Mouse (Mus musculus) limb, embryonic 11.5 days (tissue): ENCODE measurements around the gene Card11. TPM values are rescaled to one million over a fixed set of nuclear protein-coding genes. Genes with fewer than 3 reads are reported as not detected.

Experiments used
- ATAC-seq: fragments of 200-750 bp; cut with Nextera tagmentation; 2 replicates; pipeline ENCODE4 v1.8.0; 2017; ENCODE audit warnings: low read depth; ENCODE audit not compliant: insufficient number of reproducible peaks, low FRiP score, low TSS enrichment
- DNase-seq: peaks from one replicate; pipeline ENCODE4 v3.0.0-alpha.2; 2015; ENCODE audit warnings: low spot score
- H3K27ac ChIP-seq: fragments of 300-500 bp; sonication (generic); replicated peaks from 2 replicates; pipeline ENCODE4 v1.5.1; 2014; ENCODE audit warnings: low read depth, mild to moderate bottlenecking, low read length
- H3K27me3 ChIP-seq: fragments of 300-500 bp; sonication (generic); 2 replicates; pipeline ENCODE4 v1.6.1; 2014; ENCODE audit warnings: mild to moderate bottlenecking, low read length, mixed read lengths; ENCODE audit not compliant: control insufficient read depth, insufficient read depth
- H3K36me3 ChIP-seq: fragments of 300-500 bp; sonication (generic); 2 replicates; pipeline ENCODE4 v1.6.1; 2014; ENCODE audit warnings: mild to moderate bottlenecking, low read length, moderate library complexity, mixed read lengths; ENCODE audit not compliant: control insufficient read depth, insufficient read depth
- H3K4me1 ChIP-seq: fragments of 300-500 bp; sonication (generic); 2 replicates; pipeline ENCODE4 v1.6.1; 2014; ENCODE audit warnings: low read length, mixed read lengths; ENCODE audit not compliant: control insufficient read depth, insufficient read depth
- H3K4me2 ChIP-seq: fragments of 300-500 bp; sonication (generic); 2 replicates; pipeline ENCODE4 v1.6.1; 2014; ENCODE audit warnings: low read depth, mild to moderate bottlenecking, moderate library complexity; ENCODE audit not compliant: severe bottlenecking
- H3K4me3 ChIP-seq: fragments of 300-500 bp; sonication (generic); 2 replicates; pipeline ENCODE4 v1.5.1; 2014; ENCODE audit warnings: low read depth, low read length
- H3K9ac ChIP-seq: fragments of 300-500 bp; sonication (generic); 2 replicates; pipeline ENCODE4 v1.6.1; 2014; ENCODE audit warnings: mild to moderate bottlenecking, low read length
- H3K9me3 ChIP-seq: fragments of 300-500 bp; sonication (generic); 2 replicates; pipeline ENCODE4 v1.6.1; 2016; ENCODE audit warnings: low read length; ENCODE audit not compliant: control insufficient read depth
- WGBS: fragments of 180-500 bp; shearing (Covaris S2); extraction: QIAGEN DNeasy Blood & Tissue Kit; methylation state at CpG from one replicate; pipeline ENCODE4 v1.1.7; 2014; 5-methylcytosine and 5-hydroxymethylcytosine counted together
- polyA plus RNA-seq: library from polyadenylated mRNA; unstranded; fragments of >200 nt; fragmentation: Nextera tagmentation; extraction: Ambion mirVana; gene quantifications from 2 replicates; pipeline ENCODE4 v1.2.1, GENCODE M21; 2014

Gene Card11
- 0.71 and 0.97 TPM in 2 replicates for polyA plus RNA-seq

- no peak for ATAC-seq
- Histone ChIP-seq H3K4me2 (no peak within 1 kb of the TSS), H3K27me3 (no peaks in the 10 kb centered on the region), H3K9ac (no peak within 1 kb of the TSS), H3K9me3 (no peaks in the 10 kb centered on the region), H3K4me3 (no peak within 1 kb of the TSS), H3K27ac (no peak within 1 kb of the TSS), H3K36me3 (no peaks in the 10 kb centered on the region), H3K4me1 (no peaks in the 10 kb centered on the region)
- no peak for DNase-seq
- 72% methylated on average over 10 of the region's 10 CpGs for WGBS
Measured at GRCm38 (mm10) chr5:141000349-141000748, at the start of gene Card11. Gene Card11 (minus strand): TSS chr5:141000582.

- Histone ChIP-seq H3K27me3 (no peaks in the 10 kb centered on the region), H3K4me3 (no peak overlapping the region), H3K9ac (no peak overlapping the region), H3K4me2 (no peak overlapping the region), H3K36me3 (no peaks in the 10 kb centered on the region), H3K9me3 (no peaks in the 10 kb centered on the region), H3K27ac (no peak overlapping the region), H3K4me1 (no peaks in the 10 kb centered on the region)
- DNase-seq (no peak), ATAC-seq (no peak)
- 83% methylated on average over 13 of the region's 13 CpGs for WGBS
Measured at GRCm38 (mm10) chr5:141047651-141048218, 47.4 kb upstream of the Card11 start.

GRCm38 (mm10) chr5:141044976-141045375, 44.6 kb upstream of the Card11 start:
- no peak overlapping the region for H3K4me3 ChIP-seq
- H3K9ac ChIP-seq, result no peak overlapping the region
- WGBS, result 86% methylated on average over 9 of the region's 9 CpGs
- DNase-seq (no peak), ATAC-seq (no peak)
- no peaks in the 10 kb centered on the region for H3K9me3 ChIP-seq
- H3K36me3 ChIP-seq, result no peaks in the 10 kb centered on the region
- H3K27me3 ChIP-seq, result no peaks in the 10 kb centered on the region
- H3K4me2 ChIP-seq, result no peak overlapping the region
- H3K4me1 ChIP-seq, result no peaks in the 10 kb centered on the region
- no peak overlapping the region for H3K27ac ChIP-seq

GRCm38 (mm10) chr5:141043654-141044447, 43.5 kb upstream of the Card11 start:
- ATAC-seq (no peak), DNase-seq (no peak)
- H3K4me1 ChIP-seq, result no peaks in the 10 kb centered on the region
- no peaks in the 10 kb centered on the region for H3K27me3 ChIP-seq
- no peaks in the 10 kb centered on the region for H3K36me3 ChIP-seq
- H3K4me2 ChIP-seq, result no peak overlapping the region
- H3K4me3 ChIP-seq, result no peak overlapping the region
- no peak overlapping the region; the same call in 1 of the 2 replicates for H3K9ac ChIP-seq
- H3K9me3 ChIP-seq, result no peaks in the 10 kb centered on the region
- 67% methylated on average over 19 of the region's 19 CpGs for WGBS
- H3K27ac ChIP-seq, result no peak overlapping the region

GRCm38 (mm10) chr5:141042406-141042805, 42.0 kb upstream of the Card11 start:
- Histone ChIP-seq H3K36me3 (no peaks in the 10 kb centered on the region), H3K4me2 (no peak overlapping the region), H3K27ac (no peak overlapping the region), H3K4me3 (no peak overlapping the region), H3K9me3 (no peaks in the 10 kb centered on the region), H3K27me3 (no peaks in the 10 kb centered on the region), H3K4me1 (no peaks in the 10 kb centered on the region), H3K9ac (no peak overlapping the region)
- DNase-seq (no peak), ATAC-seq (no peak)
- 89% methylated on average over 4 of the region's 4 CpGs for WGBS

GRCm38 (mm10) chr5:141040846-141041245, 40.5 kb upstream of the Card11 start:
- ATAC-seq (no peak), DNase-seq (peak; percentile 33)
- 22% methylated on average over 9 of the region's 9 CpGs for WGBS

GRCm38 (mm10) chr5:141038342-141038741, 38.0 kb upstream of the Card11 start:
- 50% methylated on average over 1 of the region's 1 CpGs for WGBS
- Histone ChIP-seq H3K27me3 (no peaks in the 10 kb centered on the region), H3K4me1 (no peaks in the 10 kb centered on the region), H3K27ac (no peak overlapping the region), H3K9ac (no peak overlapping the region), H3K4me2 (no peak overlapping the region), H3K36me3 (no peaks in the 10 kb centered on the region), H3K4me3 (no peak overlapping the region), H3K9me3 (no peaks in the 10 kb centered on the region)
- no peak for ATAC-seq
- no peak for DNase-seq

More at GRCm38 (mm10) chr5:141040846-141041245, 40.5 kb upstream of the Card11 start:
- H3K36me3 ChIP-seq, result no peaks in the 10 kb centered on the region
- no peaks in the 10 kb centered on the region for H3K4me1 ChIP-seq
- H3K27ac ChIP-seq, result no peak overlapping the region
- no peaks in the 10 kb centered on the region for H3K9me3 ChIP-seq
- no peak overlapping the region for H3K9ac ChIP-seq
- no peaks in the 10 kb centered on the region for H3K27me3 ChIP-seq
- H3K4me3 ChIP-seq, result no peak overlapping the region
- no peak overlapping the region for H3K4me2 ChIP-seq

- Histone ChIP-seq H3K27ac (no peak overlapping the region), H3K36me3 (no peaks in the 10 kb centered on the region), H3K4me3 (no peak overlapping the region), H3K27me3 (no peaks in the 10 kb centered on the region), H3K4me2 (no peak overlapping the region), H3K9me3 (no peaks in the 10 kb centered on the region), H3K9ac (no peak overlapping the region), H3K4me1 (no peaks in the 10 kb centered on the region)
- DNase-seq, result no peak
- 90% methylated on average over 6 of the region's 6 CpGs for WGBS
- ATAC-seq, result no peak
Measured at GRCm38 (mm10) chr5:141035346-141035745, 35.0 kb upstream of the Card11 start.
